Comparison of ENCODE assay signal across 9 mouse cellular contexts in genomic region chr2:145822013-145822782, GRCm38 (mm10).
DNase-seq lines count a peak whose midpoint lies in the region; ATAC-seq lines count a peak whose summit lies in the region.
"Had no signal": no experiment of that assay in that cellular context is flagged by ENCODE, and none has a peak within 500 bp of the region (broad histone marks: within the 10 kb centered on the region; RNA-seq: fewer than 3 reads in every experiment).

No protein-coding gene starts in this region.

- 60% methylated on average over 15 of the region's 15 CpGs for WGBS in lung, embryonic 15.5 days
- WGBS in midbrain, embryonic 16.5 days = 89% methylated on average over 15 of the region's 15 CpGs

- DNase-seq in adrenal gland, adult 2 months = peak; percentile 50
- DNase-seq in adrenal gland, postnatal 10 days = no peak
- DNase-seq in heart, postnatal 4 days = peak; percentile 22
- DNase-seq in yolk sac, embryonic 10.5 days (ENCODE audit: low spot score) = no peak
- no peak for DNase-seq in left cerebral cortex, postnatal 10 days (ENCODE audit: extremely low spot score in 1 of 2, low spot score in 2 of 2)
- DNase-seq: cerebellum, adult 11-12 months had no signal

- no peak overlapping the region for H3K4me3 ChIP-seq in lung, embryonic 15.5 days
- no peak overlapping the region for H3K4me3 ChIP-seq in midbrain, embryonic 16.5 days (ENCODE audit: low read depth, low read length)

- H3K36me3 ChIP-seq in lung, embryonic 15.5 days = no peaks in the 10 kb centered on the region
- H3K36me3 ChIP-seq in midbrain, embryonic 16.5 days (ENCODE audit: control insufficient read depth, insufficient read depth, low read length) = no peaks in the 10 kb centered on the region

- peak overlapping the region; percentile 8; the same call in 1 of the 2 replicates for H3K4me2 ChIP-seq in lung, embryonic 15.5 days
- H3K4me2 ChIP-seq in midbrain, embryonic 16.5 days (ENCODE audit: low read length) = no peak overlapping the region

- no peaks in the 10 kb centered on the region for H3K27me3 ChIP-seq in lung, embryonic 15.5 days
- no peaks in the 10 kb centered on the region for H3K27me3 ChIP-seq in midbrain, embryonic 16.5 days (ENCODE audit: control insufficient read depth, insufficient read depth, low read depth, low read length)

- H3K9ac ChIP-seq in lung, embryonic 15.5 days = no peak overlapping the region
- no peak overlapping the region for H3K9ac ChIP-seq in midbrain, embryonic 16.5 days (ENCODE audit: low read depth, low read length)

- no peaks in the 10 kb centered on the region for H3K9me3 ChIP-seq in lung, embryonic 15.5 days
- no peaks in the 10 kb centered on the region; the same call in 1 of the 2 replicates for H3K9me3 ChIP-seq in midbrain, embryonic 16.5 days (replicated peaks; ENCODE audit: control insufficient read depth, low read length, poor library complexity, severe bottlenecking)

- H3K4me1 ChIP-seq in lung, embryonic 15.5 days = peaks cover 3% of the 10 kb centered on the region
- H3K4me1 ChIP-seq in midbrain, embryonic 16.5 days (ENCODE audit: control insufficient read depth, insufficient read depth, low read length) = no peaks in the 10 kb centered on the region

- intact Hi-C loops in left cerebral cortex, postnatal 10 days (cut with DNase I) = no loop called here

- H3K27ac ChIP-seq in lung, embryonic 15.5 days = no peak overlapping the region
- no peak overlapping the region for H3K27ac ChIP-seq in midbrain, embryonic 16.5 days (ENCODE audit: low read length)

- ATAC-seq in CD4-positive, CD25-positive, alpha-beta regulatory T cell, adult 4 months = peak; percentile 76
- no peak for ATAC-seq in lung, embryonic 15.5 days (ENCODE audit: borderline replicate concordance, extremely low read depth, low FRiP score, low TSS enrichment)
- ATAC-seq in midbrain, embryonic 16.5 days = no peak

Comparison
In these comparisons a context has a peak if more than half of its experiments do, and no peak if none do; other contexts are left out.
1. DNase-seq: peak in adrenal gland, adult 2 months (single experiment) and heart, postnatal 4 days (single experiment); none in adrenal gland, postnatal 10 days (single experiment), yolk sac, embryonic 10.5 days (single experiment) and left cerebral cortex, postnatal 10 days (0 of 2).